Mouse (Mus musculus) MEL (cell line): ENCODE measurements around the gene Tcf7l2.

Experiments used
- EP300 ChIP-seq, 2 experiments: IDR thresholded peaks; 2 replicates each; pipeline ENCODE4 v1.6.1; 2011; ENCODE audit warnings: improper control_type of control experiment in 2 of 2, low read length in 2 of 2, low read depth in 1 of 2, mild to moderate bottlenecking in 1 of 2
- POLR2AphosphoS2 ChIP-seq: IDR thresholded peaks from 2 replicates; pipeline ENCODE4 v1.6.1; 2011; ENCODE audit warnings: low read length, improper control_type of control experiment

DNA sequence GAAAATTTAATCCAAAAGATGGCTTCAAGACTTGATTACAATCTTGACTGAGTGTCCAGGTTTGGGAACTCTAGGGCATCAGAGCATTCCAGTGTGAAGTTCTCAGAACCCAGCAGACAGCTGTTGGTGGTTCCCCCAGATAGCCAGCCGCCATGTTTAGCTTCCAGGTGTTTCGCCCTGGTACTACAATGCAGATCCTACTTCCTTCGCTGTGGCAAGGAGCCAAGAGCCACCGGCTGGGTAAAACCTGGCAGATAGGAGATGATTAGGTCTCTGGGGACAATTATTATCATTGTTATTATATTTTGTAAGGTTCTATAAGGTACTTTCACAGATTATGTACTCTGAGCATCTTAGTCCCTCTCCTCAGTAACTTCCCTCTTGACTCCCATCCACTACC lies 198.1 kb downstream of the Tcf7l2 start:
- no peak for TF ChIP-seq POLR2AphosphoS2
- TF ChIP-seq EP300 (IDR thresholded peaks at IDR 0.05; ENCODE audit: low read depth in 1 of 2, low read length in 2 of 2): no peak
